Mouse (Mus musculus) MEL (cell line): ENCODE results near the gene Cadm3. TPM values are rescaled to one million over a fixed set of nuclear protein-coding genes. Genes with fewer than 3 reads are reported as not detected.

ENCODE experiments used
- DNase-seq: peaks from one replicate; pipeline ENCODE4 v3.0.0; 2011; ENCODE audit warnings: low read depth, low spot score
- H3K27ac ChIP-seq: 2 replicates; pipeline ENCODE4 v1.5.1; 2012; ENCODE audit warnings: low read depth, mild to moderate bottlenecking, control low read depth, low read length, moderate library complexity; ENCODE audit not compliant: control insufficient read depth
- H3K27me3 ChIP-seq, 2 experiments: fragments of 150-350 bp in 1 of 2; sonication (generic) in 1 of 2; 2 replicates each; pipeline ENCODE4 v1.6.1; 2012; ENCODE audit warnings: low read length in 2 of 2, mild to moderate bottlenecking in 2 of 2, improper control_type of control experiment in 1 of 2, moderate library complexity in 1 of 2; ENCODE audit not compliant: insufficient read depth in 2 of 2, control insufficient read depth in 1 of 2
- H3K36me3 ChIP-seq, 2 experiments: 2 replicates each; pipeline ENCODE4 v1.6.1; 2012 to 2014; ENCODE audit warnings: low read length in 2 of 2, improper control_type of control experiment in 1 of 2, inconsistent platforms in 1 of 2, mild to moderate bottlenecking in 1 of 2; ENCODE audit not compliant: insufficient read depth in 2 of 2, control insufficient read depth in 1 of 2
- H3K4me1 ChIP-seq, 2 experiments: fragments of 150-350 bp in 1 of 2; sonication (generic) in 1 of 2; 2 replicates each; pipeline ENCODE4 v1.6.1; 2012; ENCODE audit warnings: low read length in 2 of 2, improper control_type of control experiment in 1 of 2, mild to moderate bottlenecking in 1 of 2; ENCODE audit not compliant: insufficient read depth in 2 of 2, control insufficient read depth in 1 of 2
- H3K4me3 ChIP-seq, 2 experiments: fragments of 150-350 bp in 1 of 2; sonication (generic) in 1 of 2; 2 replicates each; pipeline ENCODE4 v1.5.1; 2012; ENCODE audit warnings: low read depth in 2 of 2, low read length in 2 of 2, mild to moderate bottlenecking in 2 of 2, moderate library complexity in 2 of 2, control low read depth in 1 of 2, improper control_type of control experiment in 1 of 2; ENCODE audit not compliant: control insufficient read depth in 1 of 2, insufficient read depth in 1 of 2
- H3K79me2 ChIP-seq: 2 replicates; pipeline ENCODE4 v1.6.1; 2012; ENCODE audit warnings: mild to moderate bottlenecking, low read length, moderate library complexity; ENCODE audit not compliant: control insufficient read depth, poor library complexity, insufficient read depth
- H3K9ac ChIP-seq: 2 replicates; pipeline ENCODE4 v1.6.1; 2012; ENCODE audit warnings: low read depth, mild to moderate bottlenecking, control low read depth, low read length, moderate library complexity; ENCODE audit not compliant: control insufficient read depth, poor library complexity, severe bottlenecking
- H3K9me3 ChIP-seq: fragments of 150-350 bp; sonication (generic); replicated peaks from 2 replicates; pipeline ENCODE4 v1.6.1; 2012; ENCODE audit warnings: mild to moderate bottlenecking, low read length, improper control_type of control experiment, moderate library complexity; ENCODE audit not compliant: insufficient read depth
- CTCF ChIP-seq, 3 experiments: IDR thresholded peaks in 2 of 3; conservative IDR thresholded peaks in 1 of 3; 2 replicates each; pipeline ENCODE4 v1.5.1; 2011 to 2012; ENCODE audit warnings: low read length in 3 of 3, low read depth in 2 of 3, mild to moderate bottlenecking in 2 of 3, improper control_type of control experiment in 1 of 3, inconsistent platforms in 1 of 3, mixed read lengths in 1 of 3, moderate library complexity in 1 of 3; ENCODE audit not compliant: control insufficient read depth in 1 of 3, insufficient read depth in 1 of 3, poor library complexity in 1 of 3, severe bottlenecking in 1 of 3
- E2F4 ChIP-seq: IDR thresholded peaks from 2 replicates; pipeline ENCODE4 v1.6.1; 2011; ENCODE audit warnings: low read depth, low read length, improper control_type of control experiment, borderline replicate concordance
- GABPA ChIP-seq: IDR thresholded peaks from 2 replicates; pipeline ENCODE4 v1.6.1; 2012; ENCODE audit warnings: low read depth, mild to moderate bottlenecking, inconsistent platforms, low read length, improper control_type of control experiment, moderate library complexity
- KAT2A ChIP-seq: conservative IDR thresholded peaks from 2 replicates; pipeline ENCODE4 v1.6.1; 2012; ENCODE audit warnings: low read depth, low read length, improper control_type of control experiment, inconsistent platforms
- MAFK ChIP-seq: IDR thresholded peaks from 2 replicates; pipeline ENCODE4 v1.6.1; 2011; ENCODE audit warnings: low read depth, mild to moderate bottlenecking, low read length, improper control_type of control experiment, borderline replicate concordance
- MAX ChIP-seq: IDR thresholded peaks from 2 replicates; pipeline ENCODE4 v1.6.1; 2011; ENCODE audit warnings: low read length, improper control_type of control experiment
- MEF2A ChIP-seq: IDR thresholded peaks from 2 replicates; pipeline ENCODE4 v1.6.1; 2014; ENCODE audit warnings: low read depth, mild to moderate bottlenecking, inconsistent platforms, low read length, improper control_type of control experiment; ENCODE audit not compliant: poor library complexity, insufficient replicate concordance, severe bottlenecking; ENCODE audit errors: extremely low read depth
- MYB ChIP-seq: IDR thresholded peaks from 2 replicates; pipeline ENCODE4 v1.6.1; 2011; ENCODE audit warnings: mild to moderate bottlenecking, low read depth, low read length, improper control_type of control experiment
- NELFE ChIP-seq: IDR thresholded peaks from 2 replicates; pipeline ENCODE4 v1.6.1; 2011; ENCODE audit warnings: low read depth, low read length, improper control_type of control experiment
- POLR2A ChIP-seq, 2 experiments: IDR thresholded peaks; 2 replicates each; pipeline ENCODE4 v1.6.1; 2011 to 2012; ENCODE audit warnings: low read length in 2 of 2, mild to moderate bottlenecking in 2 of 2, control low read depth in 1 of 2, improper control_type of control experiment in 1 of 2, low read depth in 1 of 2, moderate library complexity in 1 of 2; ENCODE audit not compliant: control insufficient read depth in 1 of 2, insufficient read depth in 1 of 2, poor library complexity in 1 of 2
- RAD21 ChIP-seq: IDR thresholded peaks from 2 replicates; pipeline ENCODE4 v1.6.1; 2011; ENCODE audit warnings: mild to moderate bottlenecking, low read depth, low read length, improper control_type of control experiment
- SMC3 ChIP-seq: IDR thresholded peaks from 2 replicates; pipeline ENCODE4 v1.6.1; 2011; ENCODE audit warnings: low read depth, low read length, improper control_type of control experiment
- TCF12 ChIP-seq: IDR thresholded peaks from 2 replicates; pipeline ENCODE4 v1.6.1; 2014; ENCODE audit warnings: low read depth, mild to moderate bottlenecking, inconsistent platforms, low read length, improper control_type of control experiment, moderate library complexity
- UBTF ChIP-seq: IDR thresholded peaks from 2 replicates; pipeline ENCODE4 v1.6.1; 2012; ENCODE audit warnings: low read depth, mild to moderate bottlenecking, inconsistent platforms, low read length, improper control_type of control experiment, moderate library complexity, borderline replicate concordance; ENCODE audit not compliant: insufficient read depth
- ZC3H11A ChIP-seq: IDR thresholded peaks from 2 replicates; pipeline ENCODE4 v1.6.1; 2012; ENCODE audit warnings: low read depth, mild to moderate bottlenecking, inconsistent platforms, low read length, improper control_type of control experiment
- polyA plus RNA-seq, 2 experiments: library from polyadenylated mRNA; stranded (reverse) in 1 of 2; unstranded in 1 of 2; fragments of >175 nt in 1 of 2; fragments of >200 nt in 1 of 2; gene quantifications; 2 replicates each; pipeline versions ENCODE4 v1.2.1 to v1.2.4; 2012; ENCODE audit warnings: low replicate concordance in 2 of 2, low read depth in 1 of 2; ENCODE audit not compliant: insufficient read length in 2 of 2, insufficient read depth in 1 of 2, missing spikeins in 1 of 2
- total RNA-seq: library from RNA; depleted of rRNA; stranded (reverse); fragments of 300-350 nt; gene quantifications from 2 replicates; pipeline ENCODE4 v1.2.3, GENCODE M21; 2012

The Cadm3 gene
- total and polyA plus RNA-seq, 3 experiments: 0.03 to 0.19 TPM; not detected in 1

- Histone ChIP-seq H3K9ac (no peak overlapping the region), H3K36me3 (no peaks in the 10 kb centered on the region; a peak in 2 of 4 replicates), H3K79me2 (no peaks in the 10 kb centered on the region), H3K4me1 (no peaks in the 10 kb centered on the region; a peak in 2 of 4 replicates), H3K27ac (no peak overlapping the region), H3K9me3 (no peaks in the 10 kb centered on the region), H3K27me3 (no peaks in the 10 kb centered on the region), H3K4me3 (no peak overlapping the region)
- no peak for TF ChIP-seq KAT2A
- TF ChIP-seq NELFE: no peak
- TF ChIP-seq UBTF: no peak
- no peak for TF ChIP-seq MAFK
- TF ChIP-seq MEF2A: no peak
- no peak for TF ChIP-seq MAX
- no peak for TF ChIP-seq ZC3H11A
- no peak for TF ChIP-seq SMC3
- no peak for TF ChIP-seq GABPA
- TF ChIP-seq E2F4: no peak
- TF ChIP-seq POLR2A (IDR thresholded peaks at IDR 0.05; ENCODE audit: control insufficient read depth in 1 of 2, insufficient read depth in 1 of 2, low read depth in 1 of 2, low read length in 2 of 2, poor library complexity in 1 of 2): no peak
- TF ChIP-seq MYB: no peak
- no peak for TF ChIP-seq TCF12
- no peak for DNase-seq
Observed at GRCm38 (mm10) chr1:173357799-173358198, 9.7 kb downstream of the Cadm3 start.

GRCm38 (mm10) chr1:173356699-173357098, 10.8 kb downstream of the Cadm3 start:
- no peaks in the 10 kb centered on the region; a peak in 2 of 4 replicates for H3K36me3 ChIP-seq
- TF ChIP-seq MAFK: no peak
- peak; percentile 69 for TF ChIP-seq RAD21
- TF ChIP-seq SMC3: peak; percentile 68
- peak in 1 of 3 experiments; percentile 64; a peak in 2 of 6 replicates for TF ChIP-seq CTCF (IDR thresholded peaks at IDR 0.05 in 2 of 3, conservative IDR thresholded peaks at IDR 0.05 in 1 of 3; ENCODE audit: control insufficient read depth in 1 of 3, insufficient read depth in 1 of 3, low read depth in 2 of 3, low read length in 3 of 3, poor library complexity in 1 of 3, severe bottlenecking in 1 of 3)
- TF ChIP-seq ZC3H11A: peak; percentile 73
- TF ChIP-seq, all 39 proteins: peak for 4
- no peak overlapping the region for H3K27ac ChIP-seq
- DNase-seq: peak; percentile 35
- no peaks in the 10 kb centered on the region; a peak in 2 of 4 replicates for H3K4me1 ChIP-seq
- H3K4me3 ChIP-seq: no peak overlapping the region
- H3K79me2 ChIP-seq: no peaks in the 10 kb centered on the region
- no peaks in the 10 kb centered on the region for H3K9me3 ChIP-seq
- H3K27me3 ChIP-seq: no peaks in the 10 kb centered on the region
- no peak overlapping the region for H3K9ac ChIP-seq
